Mouse (Mus musculus): ENCODE results near the gene Uhmk1. TPM values are rescaled to one million over a fixed set of nuclear protein-coding genes. Genes with fewer than 3 reads are reported as not detected.
A peak's percentile ranks its signal among the peaks of the same experiment; 100 is the strongest.
"Not testable (repeated sequence)": the region's sequence is repeated elsewhere in the genome, so short reads cannot be mapped to it uniquely, and the experiment has no call there.

Uhmk1 gene
- polyA plus RNA-seq (2014; fragmentation: Nextera tagmentation; extraction: Ambion mirVana): 9.2 and 11.6 TPM in 2 replicates

DNA sequence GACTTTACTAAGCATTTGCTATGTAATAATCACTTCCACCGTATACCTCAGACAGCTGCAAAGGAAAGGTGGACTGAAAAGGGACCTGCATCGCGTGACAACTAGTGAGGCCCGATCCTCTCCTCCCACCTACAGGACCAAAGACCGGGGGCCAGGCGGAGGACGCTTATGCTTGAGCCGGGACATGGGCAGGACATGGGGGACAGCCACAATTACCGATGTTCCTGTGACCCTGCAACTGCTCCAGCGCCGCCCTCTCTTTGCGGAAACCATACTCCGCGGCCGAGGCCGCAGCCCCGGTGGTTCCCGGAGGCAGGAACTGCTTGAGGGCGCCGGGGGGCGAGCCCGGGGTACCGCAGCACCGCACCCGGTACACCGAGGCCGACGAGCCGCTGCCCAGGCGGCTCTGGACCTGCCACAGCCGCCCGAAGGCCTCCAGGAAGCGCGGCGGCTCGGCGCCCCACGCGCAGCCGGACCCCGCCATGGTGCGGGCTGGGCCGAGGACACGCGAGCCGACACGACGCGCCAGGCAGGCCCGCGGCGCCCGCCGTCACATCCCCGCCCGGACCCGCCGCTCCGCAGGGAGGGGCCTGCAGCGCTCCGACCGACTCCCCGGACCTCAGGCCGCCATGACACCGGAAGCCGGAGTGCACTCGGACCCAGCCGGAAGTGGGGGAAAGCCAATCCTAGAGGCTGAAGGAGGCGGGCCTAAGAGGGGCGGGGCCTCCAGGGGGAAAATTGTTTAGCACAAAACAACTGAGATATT is at the start of gene Uhmk1:
TSS of gene Uhmk1 (minus strand) at position 641 of the 766 bp plus-strand sequence.
- Histone ChIP-seq H3K4me1 (ENCODE audit: control insufficient read depth, insufficient read depth, low read length) (no peaks in the 10 kb centered on the region), H3K9me3 (ENCODE audit: control insufficient read depth, low read length) (no peaks in the 10 kb centered on the region), H3K4me3 (ENCODE audit: low read depth, low read length) (peak within 1 kb of the TSS; percentile 88), H3K4me2 (ENCODE audit: low read depth, severe bottlenecking) (peak within 1 kb of the TSS; percentile 71), H3K9ac (ENCODE audit: low read length) (peak within 1 kb of the TSS; percentile 95), H3K27me3 (ENCODE audit: control insufficient read depth, insufficient read depth, low read length) (no peaks in the 10 kb centered on the region), H3K36me3 (ENCODE audit: control insufficient read depth, insufficient read depth, low read length) (no peaks in the 10 kb centered on the region), H3K27ac (replicated peaks; ENCODE audit: low read depth, low read length) (0 out of 2 replicates have a peak within 1 kb of the TSS, but pooled peaks have one; percentile 62)
- ATAC-seq (ENCODE audit: insufficient number of reproducible peaks, low FRiP score, low TSS enrichment, low read depth) (peak; percentile 94), DNase-seq (ENCODE audit: low spot score) (peak; percentile 92)
- under 1% methylated on average over 66 of the region's 70 CpGs for WGBS

- Histone ChIP-seq H3K4me3 (ENCODE audit: low read depth, low read length) (peak overlapping the region; percentile 64), H3K27me3 (ENCODE audit: control insufficient read depth, insufficient read depth, low read length) (no peaks in the 10 kb centered on the region), H3K4me2 (ENCODE audit: low read depth, severe bottlenecking) (peak overlapping the region; percentile 58), H3K9ac (ENCODE audit: low read length) (peak overlapping the region; percentile 88), H3K9me3 (ENCODE audit: control insufficient read depth, low read length) (no peaks in the 10 kb centered on the region; the same call in 1 of the 2 replicates), H3K36me3 (ENCODE audit: control insufficient read depth, insufficient read depth, low read length) (no peaks in the 10 kb centered on the region), H3K4me1 (ENCODE audit: control insufficient read depth, insufficient read depth, low read length) (no peaks in the 10 kb centered on the region), H3K27ac (replicated peaks; ENCODE audit: low read depth, low read length) (no peak overlapping the region)
- peak; percentile 87 for DNase-seq (ENCODE audit: low spot score)
- WGBS: 7% methylated on average over 30 of the region's 32 CpGs
- peak; percentile 97 for ATAC-seq (ENCODE audit: insufficient number of reproducible peaks, low FRiP score, low TSS enrichment, low read depth)
These were observed 40.3 kb upstream of the Uhmk1 start for GRCm38 (mm10) chr1:170255560-170255910.

DNA sequence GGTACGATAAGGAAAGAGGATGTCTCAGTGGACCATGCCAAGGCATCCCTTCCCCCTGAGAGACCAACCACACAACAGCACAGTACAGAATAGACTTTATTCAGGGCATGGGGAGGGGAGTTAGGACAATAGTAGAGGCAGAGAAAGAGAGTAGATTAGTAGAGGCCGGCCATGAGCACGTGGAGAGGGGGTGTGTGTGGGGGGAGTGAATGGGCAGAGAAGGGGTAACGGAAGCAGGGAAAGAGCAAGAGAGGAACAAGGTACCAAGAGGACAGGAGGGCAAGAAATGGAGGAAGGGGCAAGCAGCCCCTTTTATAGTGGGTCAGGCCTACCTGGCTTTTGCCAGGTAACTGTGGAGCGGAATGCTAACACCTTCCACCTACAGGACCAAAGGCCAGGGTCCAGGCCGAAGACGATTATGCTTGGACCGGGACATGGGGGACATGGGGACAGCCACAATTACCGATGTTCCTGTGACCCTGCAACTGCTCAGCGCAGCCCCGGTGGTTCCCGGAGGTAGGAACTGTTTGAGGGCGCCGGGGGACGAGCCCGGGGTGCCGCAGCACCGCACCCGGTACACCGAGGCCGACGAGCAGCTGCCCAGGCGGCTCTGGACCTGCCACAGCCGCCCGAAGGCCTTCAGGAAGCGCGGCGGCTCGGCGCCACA is 39.8 kb upstream of the Uhmk1 start:
- no peaks in the 10 kb centered on the region for H3K27me3 ChIP-seq (ENCODE audit: control insufficient read depth, insufficient read depth, low read length)
- peak overlapping the region; percentile 64 for H3K4me3 ChIP-seq (ENCODE audit: low read depth, low read length)
- 29% methylated on average over 29 of the region's 30 CpGs for WGBS
- peak; percentile 73 for ATAC-seq (ENCODE audit: insufficient number of reproducible peaks, low FRiP score, low TSS enrichment, low read depth)
- H3K4me1 ChIP-seq (ENCODE audit: control insufficient read depth, insufficient read depth, low read length): no peaks in the 10 kb centered on the region
- DNase-seq (ENCODE audit: low spot score): no peak
- H3K4me2 ChIP-seq (ENCODE audit: low read depth, severe bottlenecking): peak overlapping the region; percentile 58
- H3K9ac ChIP-seq (ENCODE audit: low read length): peak overlapping the region; percentile 88
- H3K9me3 ChIP-seq (ENCODE audit: control insufficient read depth, low read length): no peaks in the 10 kb centered on the region; the same call in 1 of the 2 replicates
- H3K27ac ChIP-seq (replicated peaks; ENCODE audit: low read depth, low read length): no peak overlapping the region
- H3K36me3 ChIP-seq (ENCODE audit: control insufficient read depth, insufficient read depth, low read length): no peaks in the 10 kb centered on the region

GRCm38 (mm10) chr1:170245016-170245415 is 29.8 kb upstream of the Uhmk1 start:
- Histone ChIP-seq H3K4me2 (ENCODE audit: low read depth, severe bottlenecking) (no peak overlapping the region), H3K9ac (ENCODE audit: low read length) (no peak overlapping the region), H3K27me3 (ENCODE audit: control insufficient read depth, insufficient read depth, low read length) (no peaks in the 10 kb centered on the region), H3K27ac (replicated peaks; ENCODE audit: low read depth, low read length) (no peak overlapping the region), H3K9me3 (ENCODE audit: control insufficient read depth, low read length) (no peaks in the 10 kb centered on the region), H3K4me1 (ENCODE audit: control insufficient read depth, insufficient read depth, low read length) (no peaks in the 10 kb centered on the region), H3K4me3 (ENCODE audit: low read depth, low read length) (no peak overlapping the region), H3K36me3 (ENCODE audit: control insufficient read depth, insufficient read depth, low read length) (no peaks in the 10 kb centered on the region)
- DNase-seq (ENCODE audit: low spot score) (no peak), ATAC-seq (ENCODE audit: insufficient number of reproducible peaks, low FRiP score, low TSS enrichment, low read depth) (no peak)
- WGBS: 81% methylated on average over 3 of the region's 3 CpGs

- H3K4me3 ChIP-seq (ENCODE audit: low read depth, low read length); DNase-seq (ENCODE audit: low spot score); ATAC-seq (ENCODE audit: insufficient number of reproducible peaks, low FRiP score, low TSS enrichment, low read depth); H3K27me3 ChIP-seq (ENCODE audit: control insufficient read depth, insufficient read depth, low read length); H3K4me2 ChIP-seq (ENCODE audit: low read depth, severe bottlenecking); H3K9me3 ChIP-seq (ENCODE audit: control insufficient read depth, low read length); H3K36me3 ChIP-seq (ENCODE audit: control insufficient read depth, insufficient read depth, low read length); H3K4me1 ChIP-seq (ENCODE audit: control insufficient read depth, insufficient read depth, low read length); H3K27ac ChIP-seq (replicated peaks; ENCODE audit: low read depth, low read length); H3K9ac ChIP-seq (ENCODE audit: low read length): not testable (repeated sequence)
- 70% methylated on average over 5 of the region's 6 CpGs for WGBS
These were observed 17.5 kb upstream of the Uhmk1 start, which contains the start of gene Sh2d1b2 for GRCm38 (mm10) chr1:170232688-170233087. Gene Sh2d1b2, plus strand, starts transcription at chr1:170232749.

GRCm38 (mm10) chr1:170223276-170223675 is 8.1 kb upstream of the Uhmk1 start:
- no peak overlapping the region for H3K27ac ChIP-seq (replicated peaks; ENCODE audit: low read depth, low read length)
- no peaks in the 10 kb centered on the region for H3K4me1 ChIP-seq (ENCODE audit: control insufficient read depth, insufficient read depth, low read length)
- no peak for ATAC-seq (ENCODE audit: insufficient number of reproducible peaks, low FRiP score, low TSS enrichment, low read depth)
- DNase-seq (ENCODE audit: low spot score): no peak
- H3K4me2 ChIP-seq (ENCODE audit: low read depth, severe bottlenecking): no peak overlapping the region
- no peak overlapping the region for H3K4me3 ChIP-seq (ENCODE audit: low read depth, low read length)
- H3K27me3 ChIP-seq (ENCODE audit: control insufficient read depth, insufficient read depth, low read length): no peaks in the 10 kb centered on the region
- H3K36me3 ChIP-seq (ENCODE audit: control insufficient read depth, insufficient read depth, low read length): no peaks in the 10 kb centered on the region
- H3K9ac ChIP-seq (ENCODE audit: low read length): no peak overlapping the region
- H3K9me3 ChIP-seq (ENCODE audit: control insufficient read depth, low read length): no peaks in the 10 kb centered on the region
- 79% methylated on average over 2 of the region's 2 CpGs for WGBS

DNA sequence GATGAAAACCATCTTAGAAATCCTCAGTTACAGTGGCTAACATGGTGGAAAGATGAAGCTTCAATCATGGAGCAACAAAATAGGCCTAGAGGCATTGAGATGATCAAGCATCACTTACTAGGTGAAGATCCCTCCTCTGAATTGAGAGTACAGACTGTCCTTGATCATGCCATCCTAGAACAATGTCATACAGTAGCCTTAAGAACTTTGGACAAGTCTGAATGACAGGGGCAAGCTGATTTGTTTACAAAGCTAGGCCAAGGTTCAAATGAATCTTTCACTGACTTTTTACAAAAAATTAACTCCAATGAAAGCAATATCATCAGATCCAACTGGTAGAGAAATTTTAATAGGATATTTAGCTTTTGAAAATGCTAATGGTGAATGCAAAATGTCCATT is 5.2 kb upstream of the Uhmk1 start:
- no peak for ATAC-seq (ENCODE audit: insufficient number of reproducible peaks, low FRiP score, low TSS enrichment, low read depth)
- H3K36me3 ChIP-seq (ENCODE audit: control insufficient read depth, insufficient read depth, low read length): no peaks in the 10 kb centered on the region
- no peak overlapping the region for H3K27ac ChIP-seq (replicated peaks; ENCODE audit: low read depth, low read length)
- DNase-seq (ENCODE audit: low spot score): no peak
- H3K4me1 ChIP-seq (ENCODE audit: control insufficient read depth, insufficient read depth, low read length): no peaks in the 10 kb centered on the region
- H3K9ac ChIP-seq (ENCODE audit: low read length): no peak overlapping the region
- no peaks in the 10 kb centered on the region for H3K9me3 ChIP-seq (ENCODE audit: control insufficient read depth, low read length)
- H3K4me3 ChIP-seq (ENCODE audit: low read depth, low read length): no peak overlapping the region
- H3K27me3 ChIP-seq (ENCODE audit: control insufficient read depth, insufficient read depth, low read length): no peaks in the 10 kb centered on the region
- H3K4me2 ChIP-seq (ENCODE audit: low read depth, severe bottlenecking): no peak overlapping the region

GRCm38 (mm10) chr1:170218091-170218884 is 3.1 kb upstream of the Uhmk1 start:
- Histone ChIP-seq H3K27ac (replicated peaks; ENCODE audit: low read depth, low read length) (no peak overlapping the region), H3K9me3 (ENCODE audit: control insufficient read depth, low read length) (no peaks in the 10 kb centered on the region), H3K4me2 (ENCODE audit: low read depth, severe bottlenecking) (no peak overlapping the region), H3K27me3 (ENCODE audit: control insufficient read depth, insufficient read depth, low read length) (no peaks in the 10 kb centered on the region), H3K9ac (ENCODE audit: low read length) (no peak overlapping the region), H3K36me3 (ENCODE audit: control insufficient read depth, insufficient read depth, low read length) (no peaks in the 10 kb centered on the region), H3K4me1 (ENCODE audit: control insufficient read depth, insufficient read depth, low read length) (no peaks in the 10 kb centered on the region), H3K4me3 (ENCODE audit: low read depth, low read length) (no peak overlapping the region)
- no peak for ATAC-seq (ENCODE audit: insufficient number of reproducible peaks, low FRiP score, low TSS enrichment, low read depth)
- DNase-seq (ENCODE audit: low spot score): no peak
- WGBS: 81% methylated on average over 6 of the region's 6 CpGs

Data from limb, embryonic 11.5 days (tissue).